ENCODE assay signal across 9 mouse cellular contexts in genomic region chr1:106231805-106232459, GRCm38 (mm10).
DNase-seq lines count a peak whose midpoint lies in the region; ATAC-seq and TF ChIP-seq lines count a peak whose summit lies in the region.
"Had no signal": no experiment of that assay in that cellular context is flagged by ENCODE, and none has a peak within 500 bp of the region (broad histone marks: within the 10 kb centered on the region; RNA-seq: fewer than 3 reads in every experiment).

No protein-coding gene starts in this region.

- no peak overlapping the region for H3K4me2 ChIP-seq in kidney, postnatal 0 days (ENCODE audit: low read length)
- H3K4me2 ChIP-seq in kidney, embryonic 15.5 days, result no peak overlapping the region
- H3K4me2 ChIP-seq in lung, embryonic 14.5 days, result no peak overlapping the region

- no peak overlapping the region for H3K9ac ChIP-seq in kidney, postnatal 0 days (ENCODE audit: low read depth, low read length)
- no peak overlapping the region for H3K9ac ChIP-seq in kidney, embryonic 15.5 days
- H3K9ac ChIP-seq in lung, embryonic 14.5 days, result no peak overlapping the region

- no peaks in the 10 kb centered on the region for H3K27me3 ChIP-seq in kidney, postnatal 0 days (ENCODE audit: insufficient read depth, low read length)
- H3K27me3 ChIP-seq in kidney, embryonic 15.5 days, result no peaks in the 10 kb centered on the region
- H3K27me3 ChIP-seq in lung, embryonic 14.5 days (ENCODE audit: insufficient read depth, low read length), result no peaks in the 10 kb centered on the region

- peak; percentile 39 for DNase-seq in kidney, postnatal 0 days (ENCODE audit: low spot score)
- DNase-seq in brain, adult 2 months (ENCODE audit: low read depth, low spot score), result peak; percentile 94
- peak; percentile 75 for DNase-seq in cerebellum, adult 9-11 months
- DNase-seq in lung, embryonic 14.5 days, result peak; percentile 85
- DNase-seq in natural killer cell, adult 2 months (ENCODE audit: low spot score in 2 of 2), result no peak
- DNase-seq in spleen, postnatal 10 days (ENCODE audit: low spot score in 2 of 2), result no peak
- no peak for DNase-seq in frontal cortex, postnatal 14 days (ENCODE audit: low spot score in 2 of 2)

- no peak overlapping the region for H3K4me3 ChIP-seq in kidney, postnatal 0 days (replicated peaks; ENCODE audit: low read depth, low read length)
- H3K4me3 ChIP-seq in kidney, embryonic 15.5 days (replicated peaks), result no peak overlapping the region
- H3K4me3 ChIP-seq in lung, embryonic 14.5 days (ENCODE audit: low read depth, low read length), result no peak overlapping the region
- H3K4me3 ChIP-seq: myocyte had no signal

- H3K4me1 ChIP-seq in kidney, postnatal 0 days (replicated peaks; ENCODE audit: insufficient read depth, low read length), result 0 out of 2 replicates have a peak, but pooled peaks cover 3% of the 10 kb centered on the region
- H3K4me1 ChIP-seq in kidney, embryonic 15.5 days, result 0 out of 2 replicates have a peak, but pooled peaks cover 1% of the 10 kb centered on the region
- no peaks in the 10 kb centered on the region for H3K4me1 ChIP-seq in lung, embryonic 14.5 days (ENCODE audit: insufficient read depth)

- ATAC-seq in kidney, postnatal 0 days (replicated peaks; ENCODE audit: low FRiP score, low read depth), result no peak
- no peak for ATAC-seq in kidney, embryonic 15.5 days (replicated peaks; ENCODE audit: low FRiP score)
- ATAC-seq in lung, embryonic 14.5 days (ENCODE audit: insufficient read depth), result peak; percentile 86; the same call in 1 of the 2 replicates

- no peak overlapping the region for H3K27ac ChIP-seq in kidney, postnatal 0 days
- no peak overlapping the region for H3K27ac ChIP-seq in kidney, embryonic 15.5 days
- H3K27ac ChIP-seq in lung, embryonic 14.5 days (ENCODE audit: low read depth), result no peak overlapping the region

- H3K9me3 ChIP-seq in kidney, postnatal 0 days (replicated peaks; ENCODE audit: low read length), result no peaks in the 10 kb centered on the region
- H3K9me3 ChIP-seq in kidney, embryonic 15.5 days (replicated peaks), result no peaks in the 10 kb centered on the region
- H3K9me3 ChIP-seq in lung, embryonic 14.5 days (ENCODE audit: low read depth, low read length), result no peaks in the 10 kb centered on the region

- 80% methylated on average over 3 of the region's 3 CpGs for WGBS in kidney, postnatal 0 days
- 86% methylated on average over 3 of the region's 3 CpGs for WGBS in kidney, embryonic 15.5 days
- WGBS in lung, embryonic 14.5 days, result 60% methylated on average over 3 of the region's 3 CpGs

- H3K36me3 ChIP-seq in kidney, postnatal 0 days (ENCODE audit: insufficient read depth, low read length), result no peaks in the 10 kb centered on the region
- no peaks in the 10 kb centered on the region for H3K36me3 ChIP-seq in kidney, embryonic 15.5 days
- H3K36me3 ChIP-seq in lung, embryonic 14.5 days (ENCODE audit: insufficient read depth), result no peaks in the 10 kb centered on the region

- TF ChIP-seq CTCF in kidney, postnatal 0 days (IDR thresholded peaks at IDR 0.05; ENCODE audit: low read depth), result no peak
- TF ChIP-seq CTCF in lung, embryonic 14.5 days (IDR thresholded peaks at IDR 0.05; ENCODE audit: low read depth), result no peak

Comparison
In these comparisons a context has a peak if more than half of its experiments do, and no peak if none do; other contexts are left out.
1. DNase-seq: peak in kidney, postnatal 0 days (single experiment), brain, adult 2 months (single experiment), cerebellum, adult 9-11 months (single experiment) and lung, embryonic 14.5 days (single experiment); none in natural killer cell, adult 2 months (0 of 2), spleen, postnatal 10 days (0 of 2) and frontal cortex, postnatal 14 days (0 of 2).